Mouse (Mus musculus) c-Kit-positive CD71-positive TER-119-positive erythroid progenitor cells, embryonic 14.5 days (primary cell): ENCODE results near the gene Wdr62.

ENCODE experiments used
- DNase-seq: peaks from one replicate; pipeline ENCODE4 v3.0.0-alpha.2; 2013; ENCODE audit warnings: low spot score

Wdr62 gene

DNA sequence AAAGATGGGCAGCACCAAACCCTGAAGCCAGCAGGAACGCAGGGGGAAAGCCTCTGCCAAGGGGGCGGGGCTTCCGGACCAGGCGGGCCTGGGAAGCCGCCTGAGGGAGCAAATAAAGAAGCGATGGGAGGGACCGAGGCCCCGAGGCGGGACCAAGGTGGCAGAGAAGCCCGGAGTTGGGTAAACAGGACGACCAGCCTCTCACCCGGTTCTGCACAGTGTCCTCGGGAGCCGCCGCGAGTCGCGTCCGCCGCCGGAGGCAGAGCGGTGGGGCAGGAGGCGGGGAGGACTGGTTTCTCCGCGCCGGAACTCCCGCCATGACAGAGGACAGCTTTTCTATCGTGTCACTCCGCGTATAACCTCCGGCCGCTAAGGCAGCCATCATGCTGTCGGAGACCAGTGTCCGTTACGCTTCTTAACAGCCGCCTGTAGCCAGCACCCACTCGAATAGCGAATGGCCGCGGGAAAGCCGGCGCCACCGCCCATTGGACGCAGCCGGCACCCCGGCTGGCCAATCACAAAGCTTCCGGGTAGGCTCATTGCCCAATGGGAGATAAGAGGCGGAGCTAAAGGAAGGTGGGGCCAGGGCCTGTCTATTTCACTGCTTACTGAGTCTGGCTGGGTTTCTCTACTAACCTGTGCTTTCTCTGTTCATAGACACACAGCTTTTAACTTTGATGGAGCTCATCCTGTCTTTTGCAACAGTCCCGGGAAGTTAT, at the start of gene Wdr62, which contains the start of gene Thap8:
Gene Wdr62 (minus strand): TSS at position 469 of the 719 bp plus-strand sequence.
Gene Thap8 (plus strand): TSS at position 144 of the 719 bp plus-strand sequence.
- peak; percentile 93 for DNase-seq

DNA sequence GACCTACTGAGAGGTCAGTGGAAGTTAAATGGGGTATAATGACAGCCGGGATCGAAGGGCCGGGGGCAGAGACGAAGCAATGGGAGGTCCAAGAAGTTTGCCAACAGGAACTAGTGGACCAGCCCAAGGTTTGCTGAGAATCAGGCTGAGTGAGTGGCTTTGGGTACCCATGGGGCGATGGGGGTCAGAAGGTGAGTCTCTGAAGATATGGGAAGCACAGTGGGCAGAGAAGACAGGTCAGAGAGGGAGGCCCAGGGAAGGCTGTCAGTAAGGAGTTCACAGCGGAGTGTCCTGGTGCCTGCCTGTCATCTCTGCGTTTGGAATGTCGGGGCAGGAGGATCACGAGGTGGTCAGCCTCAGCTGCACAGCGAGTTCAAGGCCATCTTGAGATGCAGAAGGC, 48.2 kb upstream of the Wdr62 start:
- DNase-seq = no peak

DNA sequence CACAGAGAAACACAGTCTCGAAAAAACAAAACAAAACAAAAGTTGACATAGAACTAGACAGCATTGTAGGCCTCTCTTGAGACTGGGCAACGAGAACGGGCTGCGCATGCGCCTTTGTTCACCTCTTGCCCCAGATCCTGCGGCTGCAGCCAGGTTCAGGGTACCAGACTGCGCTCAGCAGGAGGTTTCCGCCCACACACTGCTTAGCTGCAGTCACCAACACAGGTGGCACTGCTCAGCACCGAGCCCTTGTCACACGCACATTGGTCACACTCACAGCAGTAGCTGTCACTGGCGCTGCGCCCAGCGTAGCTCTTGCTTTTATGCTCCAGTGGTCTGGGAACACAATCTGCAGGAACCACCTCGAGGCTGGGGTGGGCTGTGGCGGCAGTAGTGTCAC, 46.9 kb upstream of the Wdr62 start:
- DNase-seq = no peak

DNA sequence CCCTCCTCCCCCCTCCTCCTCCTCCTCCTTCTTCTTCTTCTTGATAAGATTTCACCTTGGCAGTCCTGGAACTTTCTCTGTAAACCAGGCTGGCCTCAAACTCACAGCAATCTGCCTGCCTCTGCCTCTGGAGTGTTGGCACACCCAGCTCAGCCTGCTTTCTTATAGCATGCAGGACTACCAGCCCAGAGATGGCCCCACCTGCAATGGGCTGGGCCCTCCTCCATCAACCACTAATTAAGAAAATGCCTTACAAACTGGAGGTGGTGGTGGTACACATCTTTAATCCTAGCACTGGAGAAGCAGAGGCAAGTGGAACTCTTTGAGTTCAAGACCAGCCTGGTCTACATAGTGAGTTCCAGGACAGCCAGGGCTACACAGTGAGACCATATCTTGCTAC, 46.2 kb upstream of the Wdr62 start:
- DNase-seq = no peak

DNA sequence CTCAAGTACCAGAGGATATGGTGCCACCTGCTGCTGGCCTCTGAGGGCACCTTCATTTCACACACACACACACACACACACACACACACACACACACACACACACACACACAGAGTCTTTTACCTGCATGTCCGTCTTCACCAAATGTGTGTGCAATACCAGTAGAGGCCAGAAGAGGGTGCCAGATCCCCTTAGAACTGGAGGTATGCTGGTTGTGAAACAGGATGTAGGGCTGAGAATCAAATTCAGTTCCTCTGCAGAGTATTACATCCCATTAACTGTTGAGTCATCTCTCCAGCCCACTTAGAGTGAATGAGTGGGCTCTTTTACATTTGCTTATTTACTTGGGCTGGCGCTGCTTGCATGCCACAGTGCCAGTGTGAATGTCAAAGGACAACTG, 45.1 kb upstream of the Wdr62 start:
- DNase-seq = peak; percentile 67

DNA sequence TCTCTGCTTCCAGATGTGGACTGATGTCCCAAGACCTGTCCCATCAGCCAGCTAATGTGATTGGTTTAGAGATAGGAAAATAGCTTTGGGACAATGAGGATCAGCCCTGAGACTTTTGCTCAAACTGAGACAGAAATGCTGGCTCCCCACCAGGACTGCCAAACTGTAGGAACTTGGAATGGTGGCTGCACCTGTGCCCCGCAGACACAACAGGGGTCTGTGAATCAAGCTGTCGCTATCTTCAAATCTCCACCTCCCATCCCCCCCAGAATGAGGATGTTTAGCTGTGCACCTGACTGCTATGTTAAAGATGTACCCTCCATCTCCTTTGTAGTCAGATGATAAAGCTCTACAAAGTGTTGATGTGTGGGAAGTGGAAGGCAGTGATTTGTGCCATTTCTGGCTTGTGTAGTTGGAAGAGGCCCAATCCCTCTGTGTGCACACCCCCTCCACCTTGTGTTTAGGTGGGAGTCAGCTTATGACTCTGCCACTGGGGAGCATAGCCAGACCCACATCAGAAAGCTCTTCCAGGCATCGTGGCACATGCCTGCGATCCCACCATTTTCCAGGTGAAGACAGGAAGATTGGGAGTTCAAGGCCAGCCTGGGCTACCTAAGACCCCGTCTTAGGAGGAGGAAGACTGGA, 44.2 kb upstream of the Wdr62 start:
- no peak for DNase-seq

DNA sequence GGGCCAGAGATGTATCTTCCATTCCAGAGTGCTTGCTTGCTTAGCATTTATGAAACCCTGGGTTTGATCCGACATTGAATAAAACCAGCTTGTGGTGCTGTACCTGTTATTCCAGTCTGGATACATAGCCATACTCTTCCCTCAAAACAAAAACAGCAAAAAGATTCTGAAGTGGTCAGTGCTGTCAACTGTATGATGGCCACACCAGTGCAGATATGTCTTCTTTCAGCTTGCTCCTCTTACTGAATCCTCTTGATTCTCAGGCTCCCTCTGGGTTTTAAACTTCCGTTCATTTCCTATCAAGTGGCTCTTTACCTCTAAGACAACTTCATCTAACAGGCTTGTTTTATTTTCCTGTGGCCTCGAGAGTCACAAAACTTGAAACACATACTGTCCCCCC, 43.6 kb upstream of the Wdr62 start, which contains the start of gene Sdhaf1:
Gene Sdhaf1 (minus strand): TSS at position 101 of the 400 bp plus-strand sequence.
- no peak for DNase-seq

DNA sequence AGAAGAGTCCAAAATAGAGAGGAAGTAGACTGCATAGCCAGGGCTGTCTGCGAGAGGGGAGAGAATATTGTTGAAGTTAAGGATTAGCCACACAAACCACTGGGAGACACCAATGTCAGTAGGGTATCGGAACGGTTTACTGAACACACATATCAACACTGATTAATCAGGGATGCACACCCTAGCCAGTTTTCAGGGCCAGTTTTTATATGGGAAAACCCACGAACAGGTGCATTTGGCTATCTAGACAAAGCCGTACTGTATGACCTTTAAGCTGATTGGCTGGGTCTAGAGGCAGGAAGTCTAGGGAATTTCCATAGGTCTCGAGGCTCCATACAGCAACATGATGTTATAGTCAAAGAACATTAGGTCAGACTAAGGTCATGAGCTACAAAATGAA, 42.6 kb upstream of the Wdr62 start:
- peak; percentile 50 for DNase-seq

DNA sequence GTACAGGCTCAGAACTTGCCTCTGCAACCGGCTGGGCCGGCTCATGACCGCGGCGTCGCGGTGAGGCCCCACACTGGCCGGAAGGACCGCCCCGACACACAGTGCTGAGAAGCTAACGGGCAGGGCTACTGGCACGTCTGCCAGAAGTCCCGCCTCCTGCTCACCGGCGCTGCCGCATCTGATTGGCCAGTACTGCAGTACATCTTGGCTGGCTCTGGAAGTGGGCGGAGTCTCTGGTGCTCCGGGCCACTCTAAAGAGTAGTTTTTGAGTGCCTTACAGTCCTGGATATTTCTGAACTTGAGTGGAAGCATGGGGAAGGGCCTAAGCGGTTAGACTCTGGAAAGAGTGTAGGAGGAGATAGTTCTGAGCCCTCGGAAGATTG, 42.1 kb upstream of the Wdr62 start:
- peak; percentile 95 for DNase-seq

DNA sequence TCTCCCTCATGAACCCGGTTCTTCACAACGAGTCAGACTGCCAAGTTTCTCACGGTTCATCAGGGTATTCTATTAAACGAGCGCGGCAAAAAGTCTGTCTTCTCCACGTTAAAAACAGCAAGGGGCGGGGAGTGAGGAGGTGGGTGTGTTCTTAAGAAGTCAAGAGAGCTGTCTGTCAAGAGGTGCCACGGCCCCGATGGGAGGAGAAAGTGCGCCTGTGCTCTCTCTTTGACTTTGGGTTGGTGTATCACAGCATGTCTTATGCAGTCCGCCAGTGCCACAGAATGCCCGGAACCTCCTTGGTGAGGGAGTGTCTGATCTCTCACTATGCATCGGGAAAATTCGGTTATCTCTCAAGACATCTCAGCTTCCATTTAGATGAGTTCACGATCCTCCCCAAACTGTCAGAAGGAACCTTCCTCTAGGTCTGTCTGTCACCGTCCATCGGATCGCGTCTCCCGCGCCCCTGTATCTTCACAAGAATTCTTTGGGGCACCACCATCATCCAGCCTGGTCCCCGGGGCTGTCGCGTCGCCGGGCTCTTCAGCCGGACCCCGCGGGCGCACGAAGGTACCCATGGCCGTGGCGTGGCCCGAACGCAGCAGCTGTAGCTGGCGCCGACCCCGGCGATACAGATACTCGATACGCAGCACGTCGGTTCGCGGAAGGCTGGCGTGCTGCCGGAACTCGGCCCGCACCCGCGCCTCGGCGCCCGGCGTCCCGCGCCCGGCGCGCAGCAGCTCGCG, 41.5 kb upstream of the Wdr62 start, which contains the start of gene E130208F15Rik:
Gene E130208F15Rik (plus strand): TSS at position 202 of the 746 bp plus-strand sequence.
- peak; percentile 83 for DNase-seq

DNA sequence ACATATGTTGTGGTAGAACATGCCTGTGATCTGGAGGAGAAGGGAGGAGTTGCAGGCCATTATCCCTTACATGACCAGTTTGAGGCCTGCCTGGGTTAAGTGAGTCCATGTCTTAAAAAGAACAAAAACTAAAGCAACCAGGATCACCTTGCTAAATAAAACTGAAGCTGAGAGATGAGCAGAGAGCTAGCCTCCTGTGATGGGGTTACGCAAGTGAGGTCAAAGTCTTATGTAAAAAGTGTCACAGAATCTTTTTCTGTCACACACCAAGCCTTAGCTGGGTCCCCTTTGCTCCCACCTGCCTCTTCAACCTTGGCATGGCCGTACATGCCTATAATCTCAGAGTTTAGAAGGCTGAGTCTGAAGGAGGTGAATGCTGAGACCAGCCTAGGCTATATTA, 40.7 kb upstream of the Wdr62 start:
- DNase-seq = no peak

DNA sequence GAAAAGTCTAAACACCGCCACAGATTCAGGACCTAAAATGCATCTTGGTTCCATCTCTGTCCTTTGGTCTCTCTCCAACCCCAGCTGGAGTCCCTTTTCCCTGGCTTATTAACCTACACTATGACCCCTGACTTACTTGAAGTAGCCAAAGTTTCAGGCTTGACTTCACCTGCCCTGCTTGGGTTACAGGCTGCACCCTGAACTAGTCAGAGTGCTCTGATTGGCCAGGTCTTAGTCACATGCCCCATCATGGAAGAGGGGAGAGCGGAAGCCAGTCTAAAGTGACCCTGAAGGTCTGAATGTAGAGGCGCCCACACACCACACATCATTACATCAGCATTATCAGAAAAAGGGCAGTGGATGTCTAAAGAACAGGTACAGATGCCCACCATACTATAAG, 37.9 kb upstream of the Wdr62 start:
- no peak for DNase-seq

DNA sequence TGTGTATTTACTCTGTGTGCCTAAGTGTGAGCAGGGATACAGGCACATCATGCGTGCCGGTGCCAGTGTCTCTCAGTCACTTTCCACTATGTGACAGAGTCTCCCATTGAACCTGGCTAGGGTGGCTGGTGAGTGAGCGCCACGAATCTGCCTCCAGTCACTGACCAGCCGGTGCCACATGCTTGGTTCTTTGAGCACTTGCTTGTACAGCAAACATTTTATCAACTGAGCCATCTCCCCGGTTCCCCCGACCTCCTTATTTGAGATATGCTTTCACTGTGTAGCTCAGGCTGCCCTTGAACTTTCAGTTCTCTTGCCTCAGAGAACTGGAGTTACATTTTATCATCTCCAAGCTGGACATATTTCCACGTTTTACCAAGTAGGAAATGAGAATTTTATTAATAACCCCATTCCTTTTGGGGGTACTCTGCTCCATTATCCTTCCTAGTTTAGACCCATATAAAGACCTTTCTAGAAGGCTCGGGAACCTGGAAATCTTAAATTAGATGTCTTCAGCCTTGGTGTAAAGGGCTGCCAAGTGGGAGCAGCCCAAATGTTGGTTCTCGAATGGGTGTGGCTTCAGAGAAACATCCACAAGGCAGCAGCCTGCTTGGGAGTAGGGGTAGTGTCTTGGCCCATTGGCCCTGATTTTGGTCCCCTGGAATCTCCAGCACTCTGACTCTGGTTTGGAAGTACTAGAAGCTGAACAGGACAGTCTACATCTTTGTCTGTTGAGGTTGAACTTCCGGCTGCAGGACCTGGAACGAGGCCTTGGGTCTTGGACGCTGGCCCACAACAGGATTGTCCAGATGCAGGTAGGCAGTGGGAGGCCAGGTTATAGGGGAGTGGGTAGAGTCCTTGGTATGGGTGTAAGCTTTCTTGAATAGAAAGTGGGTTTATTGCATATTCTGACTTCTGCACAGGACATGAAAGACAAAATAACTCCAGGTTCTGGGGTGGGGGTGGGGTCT, 35.6 kb upstream of the Wdr62 start:
- no peak for DNase-seq

DNA sequence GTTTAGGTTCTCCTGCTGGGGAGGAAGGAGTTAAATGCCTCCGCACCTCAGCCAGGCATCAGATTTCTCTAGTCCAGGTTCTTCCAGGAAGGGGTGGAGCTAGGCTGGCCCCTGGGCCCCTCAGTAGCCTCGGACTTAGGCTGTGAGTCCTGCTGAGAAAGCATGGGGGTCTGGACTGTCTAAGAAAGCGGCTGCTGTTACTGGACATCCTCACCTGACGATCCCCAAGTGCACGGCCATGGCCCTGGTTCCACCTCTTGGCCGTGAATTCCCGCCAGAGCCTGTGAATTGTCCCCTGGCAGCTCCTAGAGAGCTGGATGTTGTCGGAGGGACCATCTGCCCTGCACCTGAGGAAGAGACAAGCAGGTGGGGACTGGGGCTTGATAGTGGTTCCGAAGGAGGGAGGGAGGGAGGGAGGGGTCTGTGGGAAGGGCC, 34.5 kb upstream of the Wdr62 start, which contains the start of gene Syne4:
Gene Syne4 (plus strand): TSS at position 87 of the 435 bp plus-strand sequence.
- DNase-seq = no peak

DNA sequence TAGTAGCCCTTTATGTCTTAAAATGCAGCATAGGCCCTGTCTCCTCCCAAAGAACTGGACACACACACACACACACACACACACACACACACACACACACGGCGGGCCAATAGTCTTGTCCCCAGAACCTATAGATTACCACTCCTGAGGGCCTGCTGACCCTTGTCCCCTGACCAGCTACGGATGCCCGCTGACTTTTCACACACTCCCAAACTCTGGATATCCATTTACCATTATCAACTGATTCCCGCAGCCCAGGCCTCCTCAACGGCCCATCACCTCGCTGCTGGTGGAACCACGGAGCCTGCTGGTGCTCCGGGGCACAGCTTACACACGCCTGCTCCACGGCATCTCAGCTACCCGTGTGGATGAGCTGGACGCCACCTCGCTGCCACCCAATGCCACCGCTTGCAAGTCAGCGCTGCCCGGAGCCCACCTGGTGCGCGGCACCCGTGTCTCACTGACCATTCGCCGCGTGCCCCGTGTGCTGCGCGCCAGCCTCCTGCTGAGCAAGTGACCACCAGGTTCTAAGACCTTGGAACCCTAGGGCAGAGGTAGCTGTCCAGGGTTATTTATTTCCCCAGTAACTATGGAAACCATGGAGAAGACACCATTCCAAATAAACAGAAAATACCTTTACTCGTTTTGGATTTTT, 33.6 kb upstream of the Wdr62 start:
- DNase-seq = no peak

DNA sequence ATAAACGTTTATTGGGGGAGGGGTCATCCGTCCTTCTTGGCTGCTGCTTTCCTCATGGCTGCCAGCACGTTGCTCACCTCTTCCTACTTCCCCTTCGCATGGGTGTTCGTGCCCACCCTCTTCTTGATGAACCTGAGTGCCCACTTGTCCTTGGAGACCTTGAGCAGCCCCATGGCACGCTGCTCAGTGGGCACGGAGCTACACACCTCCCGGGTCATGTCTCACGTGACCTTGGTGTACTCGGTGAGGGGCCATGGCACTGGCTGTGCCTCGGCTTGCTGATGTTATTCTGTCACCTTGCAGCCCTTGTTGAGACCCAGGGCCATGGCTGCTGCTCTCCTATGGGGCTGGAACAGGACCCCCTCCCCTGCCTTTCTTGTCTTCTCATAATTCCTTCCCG, 29.9 kb upstream of the Wdr62 start:
- DNase-seq = no peak

DNA sequence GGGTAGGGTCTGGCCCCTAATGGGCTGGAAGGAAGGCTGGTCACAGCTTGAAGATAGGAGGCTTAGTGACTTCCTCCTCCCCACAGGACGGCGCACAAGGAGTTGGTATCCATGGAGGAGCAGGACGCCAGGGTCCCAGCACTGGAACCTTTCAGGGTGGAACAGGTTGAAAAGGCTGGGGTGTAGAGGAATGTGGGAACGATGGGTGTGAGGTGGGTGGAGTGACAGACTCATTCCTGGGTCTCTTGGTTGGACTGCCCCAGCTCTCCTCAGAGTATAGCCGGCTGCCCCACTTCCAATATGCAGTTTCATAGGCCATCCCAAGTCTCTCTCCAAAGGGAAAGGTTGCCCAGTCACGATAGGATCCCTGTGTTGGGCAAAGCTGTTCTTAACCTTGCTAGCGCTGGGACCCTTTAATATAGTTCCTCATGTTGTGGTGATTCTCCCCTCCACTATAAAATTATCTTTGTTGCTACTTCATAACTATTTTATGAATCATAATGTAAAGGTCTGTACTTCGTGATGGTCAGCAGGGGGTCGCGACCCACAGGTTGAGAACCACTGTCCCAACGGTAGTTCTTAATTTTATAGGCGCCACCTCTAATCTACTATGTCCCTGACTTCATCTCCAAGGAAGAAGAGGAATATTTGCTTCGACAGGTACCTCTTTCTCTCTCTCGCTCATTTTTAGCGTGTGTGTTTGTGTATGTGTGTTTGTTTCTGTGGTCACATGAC, 29.3 kb upstream of the Wdr62 start:
- DNase-seq = no peak

DNA sequence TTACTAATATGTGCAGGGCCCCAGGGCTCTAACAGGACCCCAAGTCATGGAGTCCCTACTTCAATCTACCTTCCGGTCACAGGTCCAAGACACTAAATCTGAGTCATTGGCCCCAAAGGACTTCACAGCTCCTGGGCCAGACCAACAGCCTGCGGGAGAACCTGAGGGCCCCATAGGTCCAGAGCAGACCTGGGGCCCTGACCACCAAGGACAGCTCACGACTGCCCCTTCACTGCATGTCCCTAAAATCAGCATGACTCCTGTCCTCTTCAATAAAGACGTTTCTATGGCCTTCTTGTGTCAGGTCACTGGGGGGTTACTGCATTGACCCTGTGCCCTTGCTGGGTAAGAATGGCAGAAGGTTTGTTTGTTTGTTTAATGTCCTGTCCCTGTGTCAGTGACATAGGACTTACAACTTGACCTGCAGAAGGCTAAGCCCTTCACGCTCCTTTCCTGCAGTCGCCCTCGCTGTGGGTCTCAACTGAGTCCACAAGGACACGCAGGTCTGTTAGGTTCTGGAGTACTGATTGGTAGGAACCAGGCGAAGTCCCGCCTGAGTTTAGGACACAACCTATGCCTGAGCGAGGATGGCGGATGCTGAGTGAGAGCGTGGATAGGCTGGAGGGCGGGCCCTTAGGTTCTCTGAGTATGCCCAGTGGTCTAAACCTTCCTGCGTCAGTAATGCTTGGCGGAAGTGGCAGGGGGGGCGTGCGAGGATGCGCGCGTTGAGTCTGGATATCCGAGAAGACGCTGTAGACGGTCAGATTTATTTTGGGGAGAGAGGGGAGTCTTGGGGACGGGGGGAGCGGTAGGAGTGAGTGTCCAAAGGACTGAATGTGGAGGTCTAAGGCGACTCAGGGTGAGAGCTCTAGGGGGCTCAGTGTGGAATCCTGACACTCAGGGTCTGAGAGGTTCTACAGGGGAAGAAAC, 28.1 kb upstream of the Wdr62 start, which contains the start of gene Alkbh6:
Gene Alkbh6 (plus strand): TSS at position 642 of the 930 bp plus-strand sequence.
- DNase-seq = peak; percentile 85
